Mouse (Mus musculus) CH12.LX (cell line): ENCODE measurements around the gene Begain.

ENCODE experiments used
- CTCF ChIP-seq, 2 experiments: IDR thresholded peaks in 1 of 2; conservative IDR thresholded peaks in 1 of 2; 2 replicates each; pipeline ENCODE4 v1.5.1; 2011 to 2012; ENCODE audit warnings: low read depth in 2 of 2, low read length in 2 of 2, improper control_type of control experiment in 1 of 2, inconsistent platforms in 1 of 2, mild to moderate bottlenecking in 1 of 2, moderate library complexity in 1 of 2
- EP300 ChIP-seq: IDR thresholded peaks from 2 replicates; pipeline ENCODE4 v1.6.1; 2011; ENCODE audit warnings: low read length, improper control_type of control experiment
- JUND ChIP-seq: conservative IDR thresholded peaks from 2 replicates; pipeline ENCODE4 v1.6.1; 2011; ENCODE audit warnings: low read depth, low read length, improper control_type of control experiment
- KAT2A ChIP-seq: IDR thresholded peaks from 2 replicates; pipeline ENCODE4 v1.6.1; 2012; ENCODE audit warnings: low read length, improper control_type of control experiment, inconsistent platforms; ENCODE audit not compliant: insufficient replicate concordance
- MXI1 ChIP-seq: IDR thresholded peaks from 2 replicates; pipeline ENCODE4 v1.6.1; 2011; ENCODE audit warnings: mild to moderate bottlenecking, low read depth, low read length, improper control_type of control experiment
- USF2 ChIP-seq: conservative IDR thresholded peaks from 2 replicates; pipeline ENCODE4 v1.6.1; 2011; ENCODE audit warnings: low read depth, low read length, improper control_type of control experiment

DNA sequence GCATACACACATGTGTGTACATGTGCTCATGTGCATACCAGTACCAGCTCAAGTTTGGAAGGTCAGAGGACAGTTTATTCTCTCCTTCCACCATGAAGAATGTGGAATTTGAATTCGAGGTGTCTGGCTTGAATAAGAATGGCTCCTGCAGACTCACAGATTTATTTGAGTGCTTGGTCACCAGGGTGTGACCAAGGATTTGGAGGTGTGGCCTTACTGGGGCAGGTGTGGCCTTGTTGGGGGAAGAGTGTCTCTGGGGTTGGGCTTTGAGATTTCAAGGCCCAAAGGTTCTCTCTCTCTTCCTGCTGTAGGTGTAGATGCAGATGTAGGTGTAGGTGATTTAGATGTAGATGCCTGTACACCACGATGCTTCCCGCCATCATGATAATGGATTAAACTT is 15.5 kb upstream of the Begain start:
- TF ChIP-seq JUND (no peak), CTCF (conservative IDR thresholded peaks at IDR 0.05 in 1 of 2, IDR thresholded peaks at IDR 0.05 in 1 of 2; ENCODE audit: low read depth in 2 of 2, low read length in 2 of 2) (no peak), MXI1 (no peak), EP300 (no peak), USF2 (no peak), KAT2A (no peak)
